Mouse (Mus musculus) testis, adult 2 months (tissue): ENCODE results near the gene Tgfb1i1. TPM values are rescaled to one million over a fixed set of nuclear protein-coding genes. Genes with fewer than 3 reads are reported as not detected.
A peak's percentile ranks its signal among the peaks of the same experiment; 100 is the strongest.

Experiments used
- H3K27ac ChIP-seq: fragments of 200-500 bp; 2 replicates; pipeline ENCODE4 v1.5.1; 2012; ENCODE audit warnings: low read depth, low read length; ENCODE audit not compliant: control insufficient read depth, insufficient read depth
- H3K27me3 ChIP-seq: fragments of 200-500 bp; 2 replicates; pipeline ENCODE4 v1.6.1; 2012; ENCODE audit warnings: mild to moderate bottlenecking, low read length, moderate library complexity; ENCODE audit not compliant: control insufficient read depth, insufficient read depth
- H3K36me3 ChIP-seq: fragments of 200-500 bp; 2 replicates; pipeline ENCODE4 v1.6.1; 2012; ENCODE audit warnings: mild to moderate bottlenecking, low read length; ENCODE audit not compliant: control insufficient read depth, insufficient read depth
- H3K4me1 ChIP-seq: fragments of 200-500 bp; 2 replicates; pipeline ENCODE4 v1.6.1; 2012; ENCODE audit warnings: low read length; ENCODE audit not compliant: control insufficient read depth, insufficient read depth
- H3K4me3 ChIP-seq: fragments of 200-500 bp; 2 replicates; pipeline ENCODE4 v1.5.1; 2012; ENCODE audit warnings: low read depth, mild to moderate bottlenecking, low read length, moderate library complexity, mixed read lengths; ENCODE audit not compliant: control insufficient read depth
- CTCF ChIP-seq: fragments of 200-500 bp; IDR thresholded peaks from 2 replicates; pipeline ENCODE4 v1.5.1; 2012; ENCODE audit warnings: low read depth, mild to moderate bottlenecking, inconsistent platforms, low read length, moderate library complexity; ENCODE audit not compliant: control insufficient read depth, insufficient read depth, insufficient replicate concordance
- POLR2A ChIP-seq: fragments of 200-500 bp; IDR thresholded peaks from 2 replicates; pipeline ENCODE4 v1.6.1; 2012; ENCODE audit warnings: low read depth, mild to moderate bottlenecking, inconsistent platforms, low read length, moderate library complexity; ENCODE audit not compliant: control insufficient read depth
- polyA plus RNA-seq: library from polyadenylated mRNA; depleted of rRNA; stranded (reverse); fragments of >200 nt; gene quantifications from 2 replicates; pipeline ENCODE4 v1.2.3, GENCODE M21; 2012; rRNA removed

Tgfb1i1 gene
- polyA plus RNA-seq, 1 experiment: 3.7 TPM

- Histone ChIP-seq H3K4me3 (no peak overlapping the region), H3K27me3 (no peaks in the 10 kb centered on the region), H3K4me1 (no peaks in the 10 kb centered on the region), H3K27ac (no peak overlapping the region), H3K36me3 (no peaks in the 10 kb centered on the region)
- TF ChIP-seq POLR2A (no peak), CTCF (peak; percentile 37; the same call in 1 of the 2 replicates)
These were observed 58.3 kb downstream of the Tgfb1i1 start for GRCm38 (mm10) chr7:128304907-128305306.

Other genes with a start within 250 kb of the Tgfb1i1 start
- gene Trim72, start 242.9 kb upstream of the Tgfb1i1 start, polyA plus RNA-seq: 0.25 and 0.32 TPM in 2 replicates
- gene Itgam, start 184.2 kb upstream of the Tgfb1i1 start, polyA plus RNA-seq: 0.25 and 0.55 TPM in 2 replicates
- gene Gm49368, start 184.1 kb upstream of the Tgfb1i1 start, polyA plus RNA-seq: not detected in 2 replicates
- 0.16 and 0.24 TPM in 2 replicates for gene Itgax, start 117.3 kb upstream of the Tgfb1i1 start, polyA plus RNA-seq
- 21.1 and 21.4 TPM in 2 replicates for gene Itgad, start 92.4 kb upstream of the Tgfb1i1 start, polyA plus RNA-seq
- gene Cox6a2, start 40.4 kb upstream of the Tgfb1i1 start, polyA plus RNA-seq: 0.35 and 0.52 TPM in 2 replicates
- 11.4 and 12.1 TPM in 2 replicates for gene Armc5, start 9.5 kb upstream of the Tgfb1i1 start, polyA plus RNA-seq
- gene 9130023H24Rik, start 8.8 kb upstream of the Tgfb1i1 start, polyA plus RNA-seq: 8.1 and 9.5 TPM in 2 replicates
- 1.2 and 2.0 TPM in 2 replicates for gene Slc5a2, start 18.8 kb downstream of the Tgfb1i1 start, polyA plus RNA-seq
- 10.0 and 10.8 TPM in 2 replicates for gene BC017158, start 51.4 kb downstream of the Tgfb1i1 start, polyA plus RNA-seq
- gene Rgs10, start 171.9 kb downstream of the Tgfb1i1 start, polyA plus RNA-seq: 46.7 and 50.4 TPM in 2 replicates
- gene Tial1, start 214.9 kb downstream of the Tgfb1i1 start, polyA plus RNA-seq: 32.1 and 36.0 TPM in 2 replicates